In the genomic region with DNA sequence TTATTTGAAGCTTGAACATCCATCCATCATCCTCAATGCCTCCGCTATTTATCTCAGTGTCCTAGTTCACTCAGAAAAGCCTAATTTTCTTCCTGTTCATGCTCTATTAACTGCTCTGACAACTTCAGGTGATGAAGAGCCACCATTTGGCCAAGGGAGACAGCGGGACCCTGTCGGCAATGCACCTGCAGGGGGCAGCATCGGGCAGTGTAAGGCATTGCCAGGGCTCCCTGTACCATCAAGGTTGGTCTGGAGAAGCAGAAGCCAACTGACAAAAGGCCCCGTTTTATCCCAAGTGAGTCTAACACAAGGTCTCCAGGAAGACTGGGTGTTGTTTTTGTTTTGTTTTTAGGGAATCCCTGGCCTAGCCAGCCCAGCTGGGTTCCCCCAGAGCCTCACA, we compare ENCODE assay signal across 8 mouse cellular contexts. TPM values are rescaled to one million over a fixed set of nuclear protein-coding genes. Genes with fewer than 3 reads are reported as not detected.
DNase-seq lines count a peak whose midpoint lies in the region; ATAC-seq and TF ChIP-seq lines count a peak whose summit lies in the region.

No protein-coding gene starts in this region.

- TF ChIP-seq EP300 in heart, postnatal 0 days (IDR thresholded peaks at IDR 0.05; ENCODE audit: low read depth), result no peak
- TF ChIP-seq EP300 in stomach, postnatal 0 days (optimal IDR thresholded peaks at IDR 0.05), result no peak

- no peak overlapping the region for H3K4me3 ChIP-seq in forebrain, embryonic 11.5 days (ENCODE audit: low read depth, low read length)
- H3K4me3 ChIP-seq in heart, postnatal 0 days (ENCODE audit: low read depth, low read length), result no peak overlapping the region
- H3K4me3 ChIP-seq in liver, embryonic 15.5 days (replicated peaks), result no peak overlapping the region
- H3K4me3 ChIP-seq in neural tube, embryonic 12.5 days, result no peak overlapping the region
- no peak overlapping the region for H3K4me3 ChIP-seq in stomach, postnatal 0 days (ENCODE audit: low read depth, low read length)

- H3K27me3 ChIP-seq in forebrain, embryonic 11.5 days (ENCODE audit: control insufficient read depth, insufficient read depth, low read length), result no peaks in the 10 kb centered on the region
- no peaks in the 10 kb centered on the region for H3K27me3 ChIP-seq in heart, postnatal 0 days (ENCODE audit: control insufficient read depth, insufficient read depth, low read length)
- peaks cover 7% of the 10 kb centered on the region; the same call in 1 of the 2 replicates for H3K27me3 ChIP-seq in liver, embryonic 15.5 days
- no peaks in the 10 kb centered on the region for H3K27me3 ChIP-seq in neural tube, embryonic 12.5 days (replicated peaks)
- no peaks in the 10 kb centered on the region for H3K27me3 ChIP-seq in stomach, postnatal 0 days (ENCODE audit: control insufficient read depth, insufficient read depth, low read length)

- H3K27ac ChIP-seq in forebrain, embryonic 11.5 days (ENCODE audit: low read depth, low read length), result no peak overlapping the region
- H3K27ac ChIP-seq in heart, postnatal 0 days (ENCODE audit: low read depth), result no peak overlapping the region
- H3K27ac ChIP-seq in liver, embryonic 15.5 days (replicated peaks), result no peak overlapping the region
- no peak overlapping the region for H3K27ac ChIP-seq in neural tube, embryonic 12.5 days
- no peak overlapping the region for H3K27ac ChIP-seq in stomach, postnatal 0 days (replicated peaks)

- ATAC-seq in forebrain, embryonic 11.5 days (replicated peaks; ENCODE audit: low FRiP score), result peak; percentile 73
- ATAC-seq in heart, postnatal 0 days (ENCODE audit: insufficient read depth, low read depth), result peak; percentile 47; the same call in 1 of the 2 replicates
- ATAC-seq in liver, embryonic 15.5 days (ENCODE audit: insufficient read depth), result peak; percentile 62
- ATAC-seq in neural tube, embryonic 12.5 days (ENCODE audit: low FRiP score, low read depth), result peak; percentile 82
- peak; percentile 73 for ATAC-seq in stomach, postnatal 0 days (ENCODE audit: low FRiP score, low TSS enrichment)

- peak; percentile 98 for TF ChIP-seq CTCF in heart, postnatal 0 days (IDR thresholded peaks at IDR 0.05; ENCODE audit: low read depth)
- peak; percentile 99 for TF ChIP-seq CTCF in stomach, postnatal 0 days (IDR thresholded peaks at IDR 0.05; ENCODE audit: low read depth)

- H3K36me3 ChIP-seq in forebrain, embryonic 11.5 days (ENCODE audit: control insufficient read depth, insufficient read depth, low read length), result no peaks in the 10 kb centered on the region
- H3K36me3 ChIP-seq in heart, postnatal 0 days (replicated peaks; ENCODE audit: control insufficient read depth, insufficient read depth, low read length), result no peaks in the 10 kb centered on the region
- no peaks in the 10 kb centered on the region for H3K36me3 ChIP-seq in liver, embryonic 15.5 days (replicated peaks)
- H3K36me3 ChIP-seq in neural tube, embryonic 12.5 days, result no peaks in the 10 kb centered on the region
- H3K36me3 ChIP-seq in stomach, postnatal 0 days (ENCODE audit: control insufficient read depth, insufficient read depth, low read length), result no peaks in the 10 kb centered on the region

- 5% methylated on average over 5 of the region's 5 CpGs for WGBS in forebrain, embryonic 11.5 days
- WGBS in heart, postnatal 0 days, result 4% methylated on average over 5 of the region's 5 CpGs
- 4% methylated on average over 5 of the region's 5 CpGs for WGBS in liver, embryonic 15.5 days (ENCODE audit: insufficient replicate concordance)
- WGBS in neural tube, embryonic 12.5 days, result 4% methylated on average over 5 of the region's 5 CpGs
- WGBS in stomach, postnatal 0 days, result 4% methylated on average over 5 of the region's 5 CpGs

- no peaks in the 10 kb centered on the region for H3K9me3 ChIP-seq in forebrain, embryonic 11.5 days (ENCODE audit: control insufficient read depth, low read length)
- no peaks in the 10 kb centered on the region for H3K9me3 ChIP-seq in heart, postnatal 0 days (replicated peaks; ENCODE audit: control insufficient read depth, low read length)
- no peaks in the 10 kb centered on the region for H3K9me3 ChIP-seq in liver, embryonic 15.5 days (replicated peaks)
- no peaks in the 10 kb centered on the region for H3K9me3 ChIP-seq in neural tube, embryonic 12.5 days
- no peaks in the 10 kb centered on the region for H3K9me3 ChIP-seq in stomach, postnatal 0 days (ENCODE audit: control insufficient read depth, low read length)

- H3K4me2 ChIP-seq in forebrain, embryonic 11.5 days (ENCODE audit: low read depth, low read length, severe bottlenecking), result no peak overlapping the region
- no peak overlapping the region for H3K4me2 ChIP-seq in heart, postnatal 0 days (ENCODE audit: low read depth, low read length)
- no peak overlapping the region for H3K4me2 ChIP-seq in liver, embryonic 15.5 days
- H3K4me2 ChIP-seq in neural tube, embryonic 12.5 days (replicated peaks), result no peak overlapping the region
- no peak overlapping the region for H3K4me2 ChIP-seq in stomach, postnatal 0 days (replicated peaks; ENCODE audit: low read depth)

- peak; percentile 94 for DNase-seq in CD4-positive, CD25-positive, alpha-beta regulatory T cell, adult 2 months (ENCODE audit: low read depth, low spot score)
- DNase-seq in c-Kit-positive CD71-negative TER-119-negative erythroid progenitor cells, embryonic 14.5 days (ENCODE audit: low read depth), result peak; percentile 79
- peak; percentile 95 for DNase-seq in forebrain, embryonic 11.5 days (ENCODE audit: low spot score)
- DNase-seq in heart, postnatal 0 days (ENCODE audit: low spot score), result peak; percentile 90
- DNase-seq in kidney, postnatal 36 days, result peak; percentile 94 to 99
- peak; percentile 92 for DNase-seq in stomach, postnatal 0 days (ENCODE audit: low spot score)

- H3K9ac ChIP-seq in forebrain, embryonic 11.5 days (ENCODE audit: low read length), result no peak overlapping the region
- no peak overlapping the region for H3K9ac ChIP-seq in heart, postnatal 0 days (replicated peaks; ENCODE audit: low read depth, low read length)
- H3K9ac ChIP-seq in liver, embryonic 15.5 days, result no peak overlapping the region
- H3K9ac ChIP-seq in neural tube, embryonic 12.5 days, result no peak overlapping the region
- H3K9ac ChIP-seq in stomach, postnatal 0 days (ENCODE audit: low read length), result no peak overlapping the region

- H3K4me1 ChIP-seq in forebrain, embryonic 11.5 days (replicated peaks; ENCODE audit: control insufficient read depth, insufficient read depth, low read length), result peaks cover 22% of the 10 kb centered on the region
- peaks cover 34% of the 10 kb centered on the region for H3K4me1 ChIP-seq in heart, postnatal 0 days (ENCODE audit: control insufficient read depth, insufficient read depth)
- peaks cover 23% of the 10 kb centered on the region for H3K4me1 ChIP-seq in liver, embryonic 15.5 days (replicated peaks)
- H3K4me1 ChIP-seq in neural tube, embryonic 12.5 days, result peaks cover 43% of the 10 kb centered on the region
- peaks cover 4% of the 10 kb centered on the region; the same call in 1 of the 2 replicates for H3K4me1 ChIP-seq in stomach, postnatal 0 days (replicated peaks; ENCODE audit: control insufficient read depth, insufficient read depth)

RNA-seq across cellular contexts. Expression of a gene that starts 50.5 kb away (rescaled TPM):
- polyA plus RNA-seq in forebrain, embryonic 11.5 days (2014; fragmentation: Nextera tagmentation; extraction: Ambion mirVana), result 19.4 and 28.0 TPM in 2 replicates
- 50.4 and 56.2 TPM in 2 replicates for total RNA-seq in heart, postnatal 0 days (2014; rRNA removed; ENCODE audit: low replicate concordance)
- polyA plus RNA-seq in heart, postnatal 0 days (2015; fragmentation: Nextera tagmentation; extraction: Ambion mirVana), result 3.1 and 3.9 TPM in 2 replicates
- 2.5 and 2.7 TPM in 2 replicates for polyA plus RNA-seq in liver, embryonic 15.5 days (2015; fragmentation: Nextera tagmentation; extraction: Ambion mirVana)
- 18.9 and 23.2 TPM in 2 replicates for polyA plus RNA-seq in neural tube, embryonic 12.5 days (2016; fragmentation: Nextera tagmentation; extraction: Ambion mirVana)
- polyA plus RNA-seq in stomach, postnatal 0 days (2015; fragmentation: Nextera tagmentation; extraction: Ambion mirVana), result 7.3 and 11.2 TPM in 2 replicates
